Mouse (Mus musculus) midbrain, postnatal 0 days (tissue): ENCODE measurements around the gene Stk17b. TPM values are rescaled to one million over a fixed set of nuclear protein-coding genes. Genes with fewer than 3 reads are reported as not detected.
A peak's percentile ranks its signal among the peaks of the same experiment; 100 is the strongest.
"Not testable (repeated sequence)": the region's sequence is repeated elsewhere in the genome, so short reads cannot be mapped to it uniquely, and the experiment has no call there.

Experiments
- ATAC-seq: fragments of 200-750 bp; cut with Nextera tagmentation; 2 replicates; pipeline ENCODE4 v1.8.0; 2017; ENCODE audit warnings: moderate number of reproducible peaks, mild to moderate bottlenecking, moderate TSS enrichment, moderate library complexity; ENCODE audit not compliant: low FRiP score
- DNase-seq: peaks from one replicate; pipeline ENCODE4 v3.0.0-alpha.2; 2015; ENCODE audit warnings: low spot score
- H3K27ac ChIP-seq: fragments of 300-500 bp; sonication (generic); 2 replicates; pipeline ENCODE4 v1.5.1; 2014; ENCODE audit warnings: low read depth, mild to moderate bottlenecking, low read length, mixed read lengths
- H3K27me3 ChIP-seq: fragments of 300-500 bp; sonication (generic); 2 replicates; pipeline ENCODE4 v1.6.1; 2014; ENCODE audit warnings: low read length, control low read depth, mixed read lengths; ENCODE audit not compliant: insufficient read depth
- H3K36me3 ChIP-seq: fragments of 300-500 bp; sonication (generic); 2 replicates; pipeline ENCODE4 v1.6.1; 2014; ENCODE audit warnings: low read length, control low read depth, mixed read lengths; ENCODE audit not compliant: insufficient read depth
- H3K4me1 ChIP-seq: fragments of 300-500 bp; sonication (generic); 2 replicates; pipeline ENCODE4 v1.6.1; 2014; ENCODE audit warnings: mild to moderate bottlenecking, control low read depth, antibody characterized with exemption, low read length, mixed read lengths; ENCODE audit not compliant: insufficient read depth
- H3K4me2 ChIP-seq: fragments of 300-500 bp; sonication (generic); 2 replicates; pipeline ENCODE4 v1.6.1; 2014; ENCODE audit warnings: low read depth, mild to moderate bottlenecking, low read length, mixed read lengths; ENCODE audit not compliant: poor library complexity, severe bottlenecking
- H3K4me3 ChIP-seq: fragments of 300-500 bp; sonication (generic); 2 replicates; pipeline ENCODE4 v1.5.1; 2014; ENCODE audit warnings: low read depth, mild to moderate bottlenecking, low read length, moderate library complexity
- H3K9ac ChIP-seq: fragments of 300-500 bp; sonication (generic); replicated peaks from 2 replicates; pipeline ENCODE4 v1.6.1; 2014; ENCODE audit warnings: mild to moderate bottlenecking, low read length, moderate library complexity, mixed read lengths; ENCODE audit not compliant: poor library complexity, severe bottlenecking
- H3K9me3 ChIP-seq: fragments of 300-500 bp; sonication (generic); 2 replicates; pipeline ENCODE4 v1.6.1; 2016; ENCODE audit warnings: low read length, control low read depth
- CTCF ChIP-seq: IDR thresholded peaks from 2 replicates; pipeline ENCODE4 v1.5.1; 2016; ENCODE audit warnings: antibody characterized with exemption, mild to moderate bottlenecking
- WGBS: fragments of 180-500 bp; shearing (Covaris S2); extraction: QIAGEN DNeasy Blood & Tissue Kit; methylation state at CpG from one replicate; pipeline ENCODE4 v1.1.7; 2014; 5-methylcytosine and 5-hydroxymethylcytosine counted together
- polyA plus RNA-seq: library from polyadenylated mRNA; unstranded; fragments of >200 nt; fragmentation: Nextera tagmentation; extraction: Ambion mirVana; gene quantifications from 2 replicates; pipeline ENCODE4 v1.2.1, GENCODE M21; 2015
- total RNA-seq: library from RNA; depleted of rRNA; stranded (reverse); fragments of >200 nt; gene quantifications from 2 replicates; pipeline ENCODE4 v1.2.3, GENCODE M21; 2014

Gene Stk17b
- total and polyA plus RNA-seq, 2 experiments from 2014 or later: 3.2 to 5.3 TPM

- H3K4me2 ChIP-seq: no peak overlapping the region
- ATAC-seq (no peak), DNase-seq (no peak)
- no peaks in the 10 kb centered on the region for H3K27me3 ChIP-seq
- no peaks in the 10 kb centered on the region for H3K9me3 ChIP-seq
- TF ChIP-seq CTCF: no peak
- H3K4me3 ChIP-seq: no peak overlapping the region
- no peak overlapping the region for H3K9ac ChIP-seq
- H3K4me1 ChIP-seq: no peaks in the 10 kb centered on the region
- no peaks in the 10 kb centered on the region for H3K36me3 ChIP-seq
- H3K27ac ChIP-seq: no peak overlapping the region
- 31% methylated on average over 10 of the region's 11 CpGs for WGBS
These were observed 36.5 kb downstream of the Stk17b start for GRCm38 (mm10) chr1:53748571-53748970.

GRCm38 (mm10) chr1:53746001-53746400 is 39.0 kb downstream of the Stk17b start:
- Histone ChIP-seq H3K4me2 (no peak overlapping the region), H3K36me3 (no peaks in the 10 kb centered on the region), H3K4me3 (no peak overlapping the region), H3K4me1 (no peaks in the 10 kb centered on the region), H3K9me3 (no peaks in the 10 kb centered on the region), H3K27me3 (no peaks in the 10 kb centered on the region), H3K9ac (no peak overlapping the region), H3K27ac (no peak overlapping the region)
- WGBS: 48% methylated on average over 5 of the region's 5 CpGs
- no peak for TF ChIP-seq CTCF
- DNase-seq (no peak), ATAC-seq (no peak)

- no peak for DNase-seq
- Histone ChIP-seq H3K9ac (no peak overlapping the region), H3K4me2 (no peak overlapping the region), H3K27ac (no peak overlapping the region), H3K9me3 (no peaks in the 10 kb centered on the region), H3K4me3 (no peak overlapping the region), H3K36me3 (no peaks in the 10 kb centered on the region), H3K4me1 (no peaks in the 10 kb centered on the region), H3K27me3 (no peaks in the 10 kb centered on the region)
- 92% methylated on average over 3 of the region's 3 CpGs for WGBS
- no peak for ATAC-seq
- TF ChIP-seq CTCF: no peak
These were observed 43.1 kb downstream of the Stk17b start for GRCm38 (mm10) chr1:53741742-53742458.

DNA sequence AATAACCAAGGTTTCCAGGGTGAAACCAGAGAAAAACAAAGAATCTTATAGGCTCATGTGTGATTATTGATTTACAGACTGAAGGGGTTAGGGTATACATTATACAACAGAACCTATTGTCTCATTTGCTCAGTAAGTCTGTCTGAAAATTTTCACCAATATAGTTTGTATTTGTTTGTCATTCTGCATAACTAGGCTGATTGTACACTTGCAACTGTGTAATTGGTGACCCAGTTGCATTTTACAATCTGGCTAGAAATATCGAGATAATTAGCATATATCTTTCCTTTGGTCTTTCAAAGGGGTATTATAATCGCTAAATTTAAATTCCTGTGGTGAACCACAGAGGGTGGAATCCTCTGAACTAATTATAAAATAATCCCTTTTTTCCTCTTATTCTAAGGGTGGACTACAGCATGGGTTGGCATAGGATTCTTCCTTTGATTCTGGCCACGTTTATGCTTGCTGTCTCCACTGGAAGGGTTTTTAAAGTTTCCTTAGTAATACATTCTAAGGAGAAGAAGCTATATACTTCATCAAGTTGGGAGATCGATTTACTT is 44.2 kb downstream of the Stk17b start:
- H3K27me3 ChIP-seq: no peaks in the 10 kb centered on the region
- no peaks in the 10 kb centered on the region for H3K36me3 ChIP-seq
- no peak overlapping the region for H3K9ac ChIP-seq
- H3K27ac ChIP-seq: no peak overlapping the region
- H3K4me2 ChIP-seq: no peak overlapping the region
- H3K9me3 ChIP-seq: no peaks in the 10 kb centered on the region
- ATAC-seq (peak; percentile 47; the same call in 1 of the 2 replicates), DNase-seq (peak; percentile 5)
- no peaks in the 10 kb centered on the region for H3K4me1 ChIP-seq
- H3K4me3 ChIP-seq: no peak overlapping the region
- WGBS: 50% methylated on average over 4 of the region's 4 CpGs
- TF ChIP-seq CTCF: no peak

GRCm38 (mm10) chr1:53740077-53740776 is 44.8 kb downstream of the Stk17b start:
- not testable (repeated sequence) for H3K27me3 ChIP-seq, ATAC-seq, H3K4me3 ChIP-seq, H3K4me2 ChIP-seq, H3K27ac ChIP-seq, H3K4me1 ChIP-seq, H3K9me3 ChIP-seq, H3K36me3 ChIP-seq, H3K9ac ChIP-seq
- WGBS: 55% methylated on average over 3 of the region's 4 CpGs
- DNase-seq: peak; percentile 21

GRCm38 (mm10) chr1:53736583-53736982 is 48.4 kb downstream of the Stk17b start:
- ATAC-seq: no peak
- no peaks in the 10 kb centered on the region for H3K27me3 ChIP-seq
- no peak for TF ChIP-seq CTCF
- no peak overlapping the region for H3K9ac ChIP-seq
- no peak overlapping the region for H3K27ac ChIP-seq
- H3K9me3 ChIP-seq: no peaks in the 10 kb centered on the region
- 95% methylated on average over 3 of the region's 3 CpGs for WGBS
- H3K4me2 ChIP-seq: no peak overlapping the region
- H3K4me1 ChIP-seq: no peaks in the 10 kb centered on the region
- H3K4me3 ChIP-seq: no peak overlapping the region
- no peaks in the 10 kb centered on the region for H3K36me3 ChIP-seq
- no peak for DNase-seq
